Mouse (Mus musculus): ENCODE results near the gene Fyn.

GRCm38 (mm10) chr10:39418395-39418794, 49.7 kb downstream of the Fyn start:
- TF ChIP-seq CTCF (IDR thresholded peaks at IDR 0.05; ENCODE audit: insufficient read depth, low read length) (no peak), POLR2A (IDR thresholded peaks at IDR 0.05; ENCODE audit: borderline replicate concordance, extremely low read depth, low read depth, low read length) (no peak)

All from lung, adult 2 months (tissue).